Mouse (Mus musculus) heart, postnatal 0 days (tissue): ENCODE measurements at regions not wholly inside any gene's neighbourhood (a gene's known extent, or its start where the extent isn't known, plus 50 kb on each side); places are given as distances from the start of the nearest gene placed in this dataset.

Experiments
- CTCF ChIP-seq: IDR thresholded peaks from 2 replicates; pipeline ENCODE4 v1.5.1; 2016; ENCODE audit warnings: antibody characterized with exemption, control low read depth, low read depth
- EP300 ChIP-seq: IDR thresholded peaks from 2 replicates; pipeline ENCODE4 v1.6.1; 2016; ENCODE audit warnings: antibody characterized with exemption, low read depth

DNA sequence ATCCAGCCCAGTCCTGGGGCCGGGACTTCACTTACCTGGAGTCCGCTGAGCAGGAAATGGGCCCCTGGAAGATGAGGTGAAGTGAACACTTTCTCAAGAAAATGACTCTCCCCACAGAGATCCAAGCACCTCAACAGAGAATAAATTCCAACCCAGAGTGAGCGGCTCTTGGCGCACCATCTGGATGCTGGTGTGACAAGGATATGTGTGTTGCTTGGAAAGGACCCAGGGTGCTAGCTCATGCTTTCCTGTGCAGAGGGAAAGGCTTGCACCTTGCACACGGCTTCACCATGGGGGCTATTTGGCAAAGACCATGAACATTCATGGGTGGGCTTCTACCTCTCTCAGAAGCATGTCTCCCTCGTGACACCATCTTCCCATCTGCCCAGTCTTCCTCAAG is 151.7 kb downstream of the Zfp36l1 start:
- TF ChIP-seq CTCF (no peak), EP300 (no peak)
